Mouse (Mus musculus) kidney, postnatal 0 days (tissue): ENCODE results near the gene 1810055G02Rik. TPM values are rescaled to one million over a fixed set of nuclear protein-coding genes. Genes with fewer than 3 reads are reported as not detected.

Experiments used
- ATAC-seq: fragments of 200-750 bp; cut with Nextera tagmentation; replicated peaks from 2 replicates; pipeline ENCODE4 v1.8.0; 2017; ENCODE audit warnings: low read depth, moderate number of reproducible peaks, moderate TSS enrichment, moderate library complexity; ENCODE audit not compliant: low FRiP score
- DNase-seq: peaks from one replicate; pipeline ENCODE4 v3.0.0-alpha.2; 2016; ENCODE audit warnings: low spot score
- H3K27ac ChIP-seq: fragments of 300-500 bp; sonication (generic); 2 replicates; pipeline ENCODE4 v1.5.1; 2014; ENCODE audit warnings: mild to moderate bottlenecking
- H3K27me3 ChIP-seq: fragments of 300-500 bp; sonication (generic); 2 replicates; pipeline ENCODE4 v1.6.1; 2014; ENCODE audit warnings: low read length, mixed read lengths; ENCODE audit not compliant: insufficient read depth
- H3K36me3 ChIP-seq: fragments of 300-500 bp; sonication (generic); 2 replicates; pipeline ENCODE4 v1.6.1; 2014; ENCODE audit warnings: low read length, mixed read lengths; ENCODE audit not compliant: insufficient read depth
- H3K4me1 ChIP-seq: fragments of 300-500 bp; sonication (generic); replicated peaks from 2 replicates; pipeline ENCODE4 v1.6.1; 2014; ENCODE audit warnings: antibody characterized with exemption, low read length, mixed read lengths; ENCODE audit not compliant: insufficient read depth
- H3K4me2 ChIP-seq: fragments of 300-500 bp; sonication (generic); 2 replicates; pipeline ENCODE4 v1.6.1; 2014; ENCODE audit warnings: mild to moderate bottlenecking, low read length, moderate library complexity, mixed read lengths
- H3K4me3 ChIP-seq: fragments of 300-500 bp; sonication (generic); replicated peaks from 2 replicates; pipeline ENCODE4 v1.5.1; 2014; ENCODE audit warnings: low read depth, low read length
- H3K9ac ChIP-seq: fragments of 300-500 bp; sonication (generic); 2 replicates; pipeline ENCODE4 v1.6.1; 2014; ENCODE audit warnings: low read depth, low read length
- H3K9me3 ChIP-seq: fragments of 300-500 bp; sonication (generic); replicated peaks from 2 replicates; pipeline ENCODE4 v1.6.1; 2016; ENCODE audit warnings: low read length, inconsistent platforms, mixed read lengths
- CTCF ChIP-seq: IDR thresholded peaks from 2 replicates; pipeline ENCODE4 v1.5.1; 2016; ENCODE audit warnings: antibody characterized with exemption, low read depth, mild to moderate bottlenecking, moderate library complexity
- WGBS: fragments of 180-500 bp; shearing (Covaris S2); extraction: QIAGEN DNeasy Blood & Tissue Kit; methylation state at CpG from one replicate; pipeline ENCODE4 v1.1.7; 2014; 5-methylcytosine and 5-hydroxymethylcytosine counted together
- polyA plus RNA-seq: library from polyadenylated mRNA; unstranded; fragments of >200 nt; fragmentation: Nextera tagmentation; extraction: Ambion mirVana; gene quantifications from 2 replicates; pipeline ENCODE4 v1.2.1, GENCODE M21; 2015

Gene 1810055G02Rik
- polyA plus RNA-seq, 1 experiment from 2014 or later: 27.3 TPM

GRCm38 (mm10) chr19:3699508-3700438 lies 8.3 kb upstream of the 1810055G02Rik start:
- Histone ChIP-seq H3K36me3 (no peaks in the 10 kb centered on the region), H3K9me3 (no peaks in the 10 kb centered on the region), H3K4me3 (no peak overlapping the region), H3K27me3 (no peaks in the 10 kb centered on the region), H3K27ac (no peak overlapping the region), H3K4me1 (no peaks in the 10 kb centered on the region), H3K4me2 (no peak overlapping the region), H3K9ac (no peak overlapping the region)
- peak; percentile 81 for DNase-seq
- peak; percentile 65; the same call in 1 of the 2 replicates for ATAC-seq
- peak; percentile 82 for TF ChIP-seq CTCF
- 33% methylated on average over 6 of the region's 6 CpGs for WGBS

- TF ChIP-seq CTCF: no peak
- DNase-seq: no peak
- H3K4me1 ChIP-seq: no peaks in the 10 kb centered on the region
- 89% methylated on average over 4 of the region's 4 CpGs for WGBS
- no peak for ATAC-seq
- no peaks in the 10 kb centered on the region for H3K36me3 ChIP-seq
- no peaks in the 10 kb centered on the region for H3K27me3 ChIP-seq
- no peak overlapping the region for H3K4me3 ChIP-seq
- no peaks in the 10 kb centered on the region for H3K9me3 ChIP-seq
- no peak overlapping the region for H3K4me2 ChIP-seq
- H3K27ac ChIP-seq: no peak overlapping the region
- no peak overlapping the region for H3K9ac ChIP-seq
Observed at GRCm38 (mm10) chr19:3702460-3702859, 5.6 kb upstream of the 1810055G02Rik start.

DNA sequence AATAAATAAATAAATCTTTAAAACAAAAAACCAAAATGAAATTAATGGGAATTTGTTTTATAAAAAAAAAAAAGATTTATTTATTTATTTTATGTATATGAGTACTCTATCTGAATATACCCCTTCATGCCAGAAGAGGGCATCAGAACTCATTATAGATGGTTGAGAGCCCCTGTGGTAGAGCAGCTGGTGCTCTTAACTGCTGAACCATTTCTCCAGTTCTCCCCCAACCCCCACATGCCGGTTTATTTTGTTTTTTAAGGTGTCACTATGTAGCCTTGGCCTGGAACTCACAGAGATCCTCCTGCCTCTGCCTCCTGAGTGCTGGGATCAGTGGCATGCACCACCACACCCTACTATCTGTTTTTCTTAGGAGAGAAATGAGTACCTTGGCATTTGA lies 1.8 kb upstream of the 1810055G02Rik start:
- H3K36me3 ChIP-seq: no peaks in the 10 kb centered on the region
- DNase-seq (peak; percentile 53), ATAC-seq (no peak)
- H3K9me3 ChIP-seq: no peaks in the 10 kb centered on the region
- H3K4me2 ChIP-seq: no peak overlapping the region
- H3K4me3 ChIP-seq: no peak overlapping the region
- no peak overlapping the region for H3K9ac ChIP-seq
- WGBS: 50% methylated on average over 1 of the region's 1 CpGs
- H3K4me1 ChIP-seq: no peaks in the 10 kb centered on the region; the same call in 1 of the 2 replicates
- no peak overlapping the region for H3K27ac ChIP-seq
- TF ChIP-seq CTCF: peak; percentile 39; the same call in 1 of the 2 replicates
- H3K27me3 ChIP-seq: no peaks in the 10 kb centered on the region

- Histone ChIP-seq H3K4me3 (peak overlapping the region; percentile 70), H3K4me1 (no peaks in the 10 kb centered on the region; the same call in 1 of the 2 replicates), H3K9me3 (no peaks in the 10 kb centered on the region), H3K27me3 (no peaks in the 10 kb centered on the region), H3K36me3 (no peaks in the 10 kb centered on the region), H3K9ac (peak overlapping the region; percentile 69), H3K4me2 (peak overlapping the region; percentile 82), H3K27ac (peak overlapping the region; percentile 81)
- peak; percentile 19 for DNase-seq
- TF ChIP-seq CTCF: no peak; the same call in 1 of the 2 replicates
- WGBS: 33% methylated on average over 10 of the region's 10 CpGs
- no peak for ATAC-seq
Observed at GRCm38 (mm10) chr19:3707553-3707952, 540 bp upstream of the 1810055G02Rik start.

DNA sequence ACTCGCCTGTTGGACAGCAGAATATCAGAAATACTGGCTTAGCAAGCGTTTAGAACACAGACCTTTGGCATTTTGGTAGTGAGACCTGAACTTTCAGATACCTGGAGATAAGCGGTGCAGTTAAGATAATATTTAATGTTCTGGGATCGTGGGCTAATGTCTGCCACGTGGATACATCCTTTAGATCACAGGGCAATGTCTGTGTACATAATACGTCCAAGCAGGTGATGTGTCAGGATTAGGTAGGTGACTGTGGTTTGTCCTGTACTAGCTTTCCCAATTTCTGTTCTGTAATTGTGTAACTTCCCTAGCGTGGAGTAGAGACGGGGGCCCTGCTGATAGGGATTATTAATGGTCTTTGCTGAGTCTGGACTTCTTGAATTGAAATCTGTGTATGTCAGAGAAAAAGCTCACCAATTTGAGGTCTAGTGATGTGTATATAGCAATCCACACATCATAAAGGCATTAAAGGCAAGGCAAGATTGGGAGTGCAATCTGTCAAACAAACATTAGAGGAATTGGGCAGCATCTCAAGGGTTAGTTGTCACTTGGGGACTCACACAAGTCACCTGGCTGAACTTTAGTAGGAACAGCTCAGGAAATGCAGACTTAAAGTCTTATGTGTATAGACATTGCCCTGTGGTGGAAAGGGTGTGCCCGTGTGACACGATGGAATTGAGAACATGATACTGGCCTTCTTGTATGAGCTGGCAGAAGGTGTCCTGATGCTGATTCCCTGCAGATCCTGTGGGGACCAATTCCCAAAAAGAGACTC lies 1.1 kb downstream of the 1810055G02Rik start:
- Histone ChIP-seq H3K4me3 (peak overlapping the region; percentile 70), H3K4me2 (peak overlapping the region; percentile 82), H3K36me3 (no peaks in the 10 kb centered on the region), H3K9ac (peak overlapping the region; percentile 69; the same call in 1 of the 2 replicates), H3K27me3 (no peaks in the 10 kb centered on the region), H3K4me1 (no peaks in the 10 kb centered on the region; the same call in 1 of the 2 replicates), H3K27ac (no peak overlapping the region), H3K9me3 (no peaks in the 10 kb centered on the region)
- 26% methylated on average over 10 of the region's 10 CpGs for WGBS
- DNase-seq (no peak), ATAC-seq (no peak)
- no peak for TF ChIP-seq CTCF

DNA sequence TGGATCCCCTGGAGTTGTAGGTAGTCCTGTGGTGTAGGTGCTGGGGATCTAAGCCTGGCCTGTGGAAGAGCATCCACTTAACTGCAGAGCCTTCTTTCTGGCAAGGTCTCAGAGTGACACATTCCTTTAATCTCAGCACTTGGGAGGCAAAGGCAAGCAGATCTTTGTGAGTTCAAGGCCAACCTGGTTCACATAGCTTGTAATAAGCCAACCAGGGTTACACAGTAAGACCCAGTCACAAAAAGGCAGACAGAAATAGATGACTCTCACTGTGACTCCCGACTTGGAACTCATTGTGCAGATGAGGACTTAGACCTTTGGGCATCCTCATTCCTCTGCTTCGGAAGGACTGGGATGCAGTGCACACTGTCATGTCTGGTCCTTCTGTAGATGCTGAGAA lies 2.3 kb downstream of the 1810055G02Rik start:
- no peaks in the 10 kb centered on the region for H3K27me3 ChIP-seq
- no peaks in the 10 kb centered on the region; the same call in 1 of the 2 replicates for H3K36me3 ChIP-seq
- H3K4me2 ChIP-seq: no peak overlapping the region
- DNase-seq (no peak), ATAC-seq (no peak)
- no peaks in the 10 kb centered on the region for H3K9me3 ChIP-seq
- no peak for TF ChIP-seq CTCF
- H3K4me1 ChIP-seq: no peaks in the 10 kb centered on the region; the same call in 1 of the 2 replicates
- H3K9ac ChIP-seq: no peak overlapping the region
- WGBS: 96% methylated on average over 2 of the region's 2 CpGs
- no peak overlapping the region for H3K27ac ChIP-seq
- H3K4me3 ChIP-seq: no peak overlapping the region
